8 mouse cellular contexts compared by ENCODE assay signal in genomic region chr8:120225421-120226151, GRCm38 (mm10). TPM values are rescaled to one million over a fixed set of nuclear protein-coding genes. Genes with fewer than 3 reads are reported as not detected.
DNase-seq lines count a peak whose midpoint lies in the region; ATAC-seq lines count a peak whose summit lies in the region.

No protein-coding gene starts in this region.

- H3K4me2 ChIP-seq in heart, embryonic 11.5 days: no peak overlapping the region
- H3K4me2 ChIP-seq in forebrain, embryonic 13.5 days: no peak overlapping the region

- ATAC-seq in heart, embryonic 11.5 days (replicated peaks; ENCODE audit: insufficient number of reproducible peaks, low FRiP score, low TSS enrichment): no peak
- no peak for ATAC-seq in forebrain, embryonic 13.5 days
- ATAC-seq in megakaryocyte progenitor cell, adult 5-6 weeks (replicated peaks; ENCODE audit: poor library complexity): peak; percentile 30

- H3K4me1 ChIP-seq in heart, embryonic 10.5 days: peaks cover 87% of the 10 kb centered on the region
- H3K4me1 ChIP-seq in heart, embryonic 11.5 days (ENCODE audit: control insufficient read depth, insufficient read depth, low read length): peaks cover 43% of the 10 kb centered on the region
- peaks cover 59% of the 10 kb centered on the region for H3K4me1 ChIP-seq in forebrain, embryonic 13.5 days

- no peaks in the 10 kb centered on the region for H3K36me3 ChIP-seq in heart, embryonic 10.5 days
- H3K36me3 ChIP-seq in heart, embryonic 11.5 days (ENCODE audit: control insufficient read depth, insufficient read depth, low read length): no peaks in the 10 kb centered on the region
- no peaks in the 10 kb centered on the region for H3K36me3 ChIP-seq in forebrain, embryonic 13.5 days (ENCODE audit: poor library complexity, severe bottlenecking)

- H3K27ac ChIP-seq in heart, embryonic 10.5 days: peak overlapping the region; percentile 44
- no peak overlapping the region for H3K27ac ChIP-seq in heart, embryonic 11.5 days (ENCODE audit: low read depth, low read length)
- peak overlapping the region; percentile 26; the same call in 1 of the 2 replicates for H3K27ac ChIP-seq in forebrain, embryonic 13.5 days

- no peaks in the 10 kb centered on the region for H3K9me3 ChIP-seq in heart, embryonic 10.5 days
- H3K9me3 ChIP-seq in heart, embryonic 11.5 days (replicated peaks; ENCODE audit: control insufficient read depth, low read length): no peaks in the 10 kb centered on the region
- no peaks in the 10 kb centered on the region for H3K9me3 ChIP-seq in forebrain, embryonic 13.5 days (replicated peaks)

- DNase-seq in heart, embryonic 10.5 days (ENCODE audit: low spot score): no peak
- DNase-seq in CD4-positive helper T cell, adult 2 months (ENCODE audit: low read depth, low spot score): peak; percentile 57
- no peak for DNase-seq in kidney, adult 9 months
- no peak for DNase-seq in urinary bladder, postnatal 4 days (ENCODE audit: low spot score in 2 of 2)
- no peak for DNase-seq in cerebellum, postnatal 14 days

- WGBS in heart, embryonic 10.5 days: 55% methylated on average over 10 of the region's 10 CpGs
- WGBS in heart, embryonic 11.5 days (ENCODE audit: insufficient replicate concordance): 58% methylated on average over 10 of the region's 10 CpGs
- 23% methylated on average over 10 of the region's 10 CpGs for WGBS in forebrain, embryonic 13.5 days

- no peak overlapping the region; the same call in 1 of the 2 replicates for H3K9ac ChIP-seq in heart, embryonic 11.5 days (ENCODE audit: low read depth, low read length)
- peak overlapping the region; percentile 27; the same call in 1 of the 2 replicates for H3K9ac ChIP-seq in forebrain, embryonic 13.5 days

- H3K27me3 ChIP-seq in heart, embryonic 10.5 days (ENCODE audit: insufficient read depth, poor library complexity, severe bottlenecking): peaks cover 30% of the 10 kb centered on the region
- peaks cover 18% of the 10 kb centered on the region for H3K27me3 ChIP-seq in heart, embryonic 11.5 days (ENCODE audit: control insufficient read depth, insufficient read depth, low read length)
- peaks cover 15% of the 10 kb centered on the region for H3K27me3 ChIP-seq in forebrain, embryonic 13.5 days

- H3K4me3 ChIP-seq in heart, embryonic 10.5 days: no peak overlapping the region
- H3K4me3 ChIP-seq in heart, embryonic 11.5 days (ENCODE audit: low read depth, low read length): no peak overlapping the region
- H3K4me3 ChIP-seq in forebrain, embryonic 13.5 days: no peak overlapping the region

RNA-seq across cellular contexts. Expression of gene Gse1, which starts 2.7 kb away (rescaled TPM):
- 12.2 and 13.7 TPM in 2 replicates for polyA plus RNA-seq in heart, embryonic 10.5 days (2016; fragmentation: Nextera tagmentation; extraction: Ambion mirVana)
- polyA plus RNA-seq in heart, embryonic 11.5 days (2014; fragmentation: Nextera tagmentation; extraction: Ambion mirVana): 12.8 and 12.9 TPM in 2 replicates
- polyA plus RNA-seq in forebrain, embryonic 13.5 days (2015; fragmentation: Nextera tagmentation; extraction: Ambion mirVana): 24.0 and 24.9 TPM in 2 replicates
- total RNA-seq in megakaryocyte progenitor cell, adult 5-6 weeks (2015): 32.0 and 32.6 TPM in 2 replicates
- 10.0 and 11.2 TPM in 2 replicates for total RNA-seq in megakaryocyte progenitor cell, adult 5-6 weeks (2017)

RNA-seq across cellular contexts. Expression of gene Fam92b, which starts 48.3 kb away (rescaled TPM):
- 0.16 and 0.31 TPM in 2 replicates for polyA plus RNA-seq in heart, embryonic 10.5 days (2016; fragmentation: Nextera tagmentation; extraction: Ambion mirVana)
- 0.41 TPM in 1 of 2 replicates, not detected in the other for polyA plus RNA-seq in heart, embryonic 11.5 days (2014; fragmentation: Nextera tagmentation; extraction: Ambion mirVana)
- 1.4 and 1.9 TPM in 2 replicates for polyA plus RNA-seq in forebrain, embryonic 13.5 days (2015; fragmentation: Nextera tagmentation; extraction: Ambion mirVana)
- total RNA-seq in megakaryocyte progenitor cell, adult 5-6 weeks (2015): not detected in 2 replicates
- total RNA-seq in megakaryocyte progenitor cell, adult 5-6 weeks (2017): not detected in 2 replicates
